8 mouse cellular contexts compared by ENCODE assay signal in genomic region chr3:108084767-108085270, GRCm38 (mm10). TPM values are rescaled to one million over a fixed set of nuclear protein-coding genes. Genes with fewer than 3 reads are reported as not detected.
DNase-seq lines count a peak whose midpoint lies in the region; ATAC-seq and TF ChIP-seq lines count a peak whose summit lies in the region.

No protein-coding gene starts in this region.

- peak overlapping the region; percentile 85 for H3K4me3 ChIP-seq in liver, adult 2 months (ENCODE audit: insufficient read depth, low read depth, low read length)
- peak overlapping the region; percentile 70 for H3K4me3 ChIP-seq in embryonic facial prominence, embryonic 14.5 days (ENCODE audit: low read depth, low read length)
- peak overlapping the region; percentile 87 for H3K4me3 ChIP-seq in limb, embryonic 10.5 days
- peak overlapping the region; percentile 61 for H3K4me3 ChIP-seq in neural tube, embryonic 12.5 days

- H3K36me3 ChIP-seq in liver, adult 2 months (ENCODE audit: control insufficient read depth, insufficient read depth, low read length): no peaks in the 10 kb centered on the region
- H3K36me3 ChIP-seq in embryonic facial prominence, embryonic 14.5 days (ENCODE audit: control insufficient read depth, insufficient read depth, low read length): peaks cover 7% of the 10 kb centered on the region; the same call in 1 of the 2 replicates
- peaks cover 13% of the 10 kb centered on the region for H3K36me3 ChIP-seq in limb, embryonic 10.5 days
- H3K36me3 ChIP-seq in neural tube, embryonic 12.5 days: peaks cover 5% of the 10 kb centered on the region; the same call in 1 of the 2 replicates

- peak overlapping the region; percentile 100 for H3K4me2 ChIP-seq in embryonic facial prominence, embryonic 14.5 days (ENCODE audit: low read depth, low read length)
- H3K4me2 ChIP-seq in neural tube, embryonic 12.5 days (replicated peaks): peak overlapping the region; percentile 100

- peaks cover 19% of the 10 kb centered on the region for H3K79me2 ChIP-seq in liver, adult 2 months (ENCODE audit: control insufficient read depth, insufficient read depth, low read length)

- peak; percentile 4; the same call in 1 of the 2 replicates for ATAC-seq in embryonic facial prominence, embryonic 14.5 days (ENCODE audit: low read depth)
- peak; percentile 23; the same call in 1 of the 2 replicates for ATAC-seq in neural tube, embryonic 12.5 days (ENCODE audit: low FRiP score, low read depth)

- H3K4me1 ChIP-seq in liver, adult 2 months (ENCODE audit: control insufficient read depth, insufficient read depth, low read length): peaks cover 30% of the 10 kb centered on the region
- peaks cover 47% of the 10 kb centered on the region for H3K4me1 ChIP-seq in embryonic facial prominence, embryonic 14.5 days (ENCODE audit: control insufficient read depth, insufficient read depth, low read length)
- H3K4me1 ChIP-seq in limb, embryonic 10.5 days: peaks cover 87% of the 10 kb centered on the region
- peaks cover 53% of the 10 kb centered on the region for H3K4me1 ChIP-seq in neural tube, embryonic 12.5 days

- peak overlapping the region; percentile 65 for H3K9ac ChIP-seq in liver, adult 2 months (ENCODE audit: low read depth, low read length)
- H3K9ac ChIP-seq in embryonic facial prominence, embryonic 14.5 days (ENCODE audit: low read depth, low read length): peak overlapping the region; percentile 76
- H3K9ac ChIP-seq in neural tube, embryonic 12.5 days: peak overlapping the region; percentile 73

- no peak for TF ChIP-seq CTCF in liver, adult 2 months (IDR thresholded peaks at IDR 0.05; ENCODE audit: low read depth, low read length)

- TF ChIP-seq POLR2A in liver, adult 2 months (IDR thresholded peaks at IDR 0.05; ENCODE audit: extremely low read depth, insufficient read depth, low read length): no peak

- no peaks in the 10 kb centered on the region for H3K27me3 ChIP-seq in liver, adult 2 months (ENCODE audit: control insufficient read depth, insufficient read depth, low read length)
- no peaks in the 10 kb centered on the region for H3K27me3 ChIP-seq in embryonic facial prominence, embryonic 14.5 days (replicated peaks; ENCODE audit: control insufficient read depth, insufficient read depth, low read length)
- H3K27me3 ChIP-seq in limb, embryonic 10.5 days (ENCODE audit: low read depth, poor library complexity, severe bottlenecking): no peaks in the 10 kb centered on the region
- H3K27me3 ChIP-seq in neural tube, embryonic 12.5 days (replicated peaks): no peaks in the 10 kb centered on the region

- H3K9me3 ChIP-seq in embryonic facial prominence, embryonic 14.5 days (ENCODE audit: control insufficient read depth, low read length): no peaks in the 10 kb centered on the region
- no peaks in the 10 kb centered on the region for H3K9me3 ChIP-seq in limb, embryonic 10.5 days (replicated peaks)
- no peaks in the 10 kb centered on the region for H3K9me3 ChIP-seq in neural tube, embryonic 12.5 days

- no peak overlapping the region; the same call in 1 of the 2 replicates for H3K27ac ChIP-seq in liver, adult 2 months (replicated peaks; ENCODE audit: insufficient read depth, low read depth, low read length)
- H3K27ac ChIP-seq in embryonic facial prominence, embryonic 14.5 days (replicated peaks; ENCODE audit: low read depth, low read length): peak overlapping the region; percentile 89
- H3K27ac ChIP-seq in limb, embryonic 10.5 days: peak overlapping the region; percentile 92
- H3K27ac ChIP-seq in neural tube, embryonic 12.5 days: peak overlapping the region; percentile 29; the same call in 1 of the 2 replicates

- DNase-seq in liver, adult 2 months (ENCODE audit: extremely low read depth, low read depth, low spot score): no peak
- DNase-seq in liver: no peak
- no peak for DNase-seq in embryonic facial prominence, embryonic 14.5 days (ENCODE audit: low spot score)
- DNase-seq in limb, embryonic 10.5 days (ENCODE audit: low spot score): no peak
- no peak for DNase-seq in thymus, postnatal 25 days
- no peak for DNase-seq in lung, adult 18-20 months
- DNase-seq in thymus, postnatal 36 days: no peak

- whole genome bisulfite sequencing in liver, adult 2 months: 12% methylated on average over 13 of the region's 13 CpGs
- WGBS in embryonic facial prominence, embryonic 14.5 days: 14% methylated on average over 13 of the region's 13 CpGs
- 18% methylated on average over 13 of the region's 13 CpGs for WGBS in limb, embryonic 10.5 days
- 20% methylated on average over 13 of the region's 13 CpGs for whole genome bisulfite sequencing in neural tube, embryonic 12.5 days

RNA-seq across cellular contexts. Expression of gene Ampd2, which starts 1.6 kb away (rescaled TPM):
- total RNA-seq in liver, adult 2 months (2014; rRNA removed): 11.0 and 13.8 TPM in 2 replicates
- 69.6 and 128 TPM in 2 replicates for polyA plus RNA-seq in liver, adult 2 months (2012; rRNA removed)
- polyA plus RNA-seq in embryonic facial prominence, embryonic 14.5 days (2014; fragmentation: Nextera tagmentation; extraction: Ambion mirVana): 31.6 and 33.8 TPM in 2 replicates
- 68.8 and 69.7 TPM in 2 replicates for polyA plus RNA-seq in limb, embryonic 10.5 days (2016; fragmentation: Nextera tagmentation; extraction: Ambion mirVana)
- 47.7 and 51.2 TPM in 2 replicates for polyA plus RNA-seq in neural tube, embryonic 12.5 days (2016; fragmentation: Nextera tagmentation; extraction: Ambion mirVana)

RNA-seq across cellular contexts. Expression of gene Gnat2, which starts 7.8 kb away (rescaled TPM):
- total RNA-seq in liver, adult 2 months (2014; rRNA removed): 2.9 and 3.9 TPM in 2 replicates
- 0.91 and 1.5 TPM in 2 replicates for polyA plus RNA-seq in liver, adult 2 months (2012; rRNA removed)
- polyA plus RNA-seq in embryonic facial prominence, embryonic 14.5 days (2014; fragmentation: Nextera tagmentation; extraction: Ambion mirVana): 0.35 and 0.53 TPM in 2 replicates
- 1.6 and 2.4 TPM in 2 replicates for polyA plus RNA-seq in limb, embryonic 10.5 days (2016; fragmentation: Nextera tagmentation; extraction: Ambion mirVana)
- polyA plus RNA-seq in neural tube, embryonic 12.5 days (2016; fragmentation: Nextera tagmentation; extraction: Ambion mirVana): 0.43 and 0.57 TPM in 2 replicates

RNA-seq across cellular contexts. Expression of gene Gstm4, which starts 40.1 kb away (rescaled TPM):
- 19.8 and 26.5 TPM in 2 replicates for total RNA-seq in liver, adult 2 months (2014; rRNA removed)
- 86.0 and 98.9 TPM in 2 replicates for polyA plus RNA-seq in liver, adult 2 months (2012; rRNA removed)
- polyA plus RNA-seq in embryonic facial prominence, embryonic 14.5 days (2014; fragmentation: Nextera tagmentation; extraction: Ambion mirVana): 14.1 and 14.2 TPM in 2 replicates
- polyA plus RNA-seq in limb, embryonic 10.5 days (2016; fragmentation: Nextera tagmentation; extraction: Ambion mirVana): 11.6 and 15.1 TPM in 2 replicates
- 11.6 and 14.5 TPM in 2 replicates for polyA plus RNA-seq in neural tube, embryonic 12.5 days (2016; fragmentation: Nextera tagmentation; extraction: Ambion mirVana)
